Mouse (Mus musculus) neural tube, embryonic 10.5 days (tissue): ENCODE data around the gene Ddn.

Source experiments
- DNase-seq: peaks from one replicate; pipeline ENCODE4 v3.0.0-alpha.2; 2017; ENCODE audit warnings: low spot score; ENCODE audit errors: extremely low spot score

Ddn gene

DNA sequence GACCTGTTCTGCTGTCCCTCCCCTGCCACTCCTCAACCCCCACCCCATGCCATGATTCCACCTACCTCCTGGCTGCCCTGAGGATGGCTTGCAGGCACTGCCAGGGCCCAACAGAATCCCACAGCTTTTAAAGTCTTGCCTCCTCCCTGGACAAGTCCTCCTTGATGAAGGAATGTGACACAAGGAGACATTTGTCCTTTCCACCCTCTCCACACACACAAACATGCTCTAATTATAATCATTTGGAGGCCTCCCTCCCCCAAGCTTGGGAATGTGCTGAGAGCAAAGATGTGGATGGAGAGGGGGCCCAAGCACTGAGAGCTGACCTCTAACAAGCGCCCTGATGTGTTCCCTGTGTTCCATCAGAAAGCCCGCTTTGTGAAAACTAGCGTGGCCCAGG, at the start of gene Ddn:
Gene Ddn, minus strand, starts transcription at position 101 of the 400 bp plus-strand sequence.
- DNase-seq, result no peak

DNA sequence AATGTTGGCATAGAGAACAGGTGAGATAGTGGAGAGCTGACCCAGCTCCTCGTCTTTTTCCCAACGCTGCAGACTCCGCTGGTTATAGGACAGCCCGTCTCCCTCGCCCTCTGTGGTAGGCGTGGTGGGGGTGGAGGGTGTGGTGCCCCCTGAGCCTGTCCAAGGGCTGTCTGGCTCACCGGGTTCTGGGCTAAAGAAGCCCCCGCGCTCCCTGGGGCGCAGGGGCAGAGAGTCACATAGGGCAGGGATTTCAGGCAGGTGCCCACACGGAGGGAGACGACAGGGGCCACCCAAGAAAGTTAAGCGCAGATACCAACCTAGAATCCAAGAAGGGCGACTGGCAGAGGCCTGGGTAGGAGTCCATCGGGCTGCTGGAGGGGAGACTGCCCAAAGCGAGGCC, 44.9 kb upstream of the Ddn start:
- DNase-seq, result no peak

DNA sequence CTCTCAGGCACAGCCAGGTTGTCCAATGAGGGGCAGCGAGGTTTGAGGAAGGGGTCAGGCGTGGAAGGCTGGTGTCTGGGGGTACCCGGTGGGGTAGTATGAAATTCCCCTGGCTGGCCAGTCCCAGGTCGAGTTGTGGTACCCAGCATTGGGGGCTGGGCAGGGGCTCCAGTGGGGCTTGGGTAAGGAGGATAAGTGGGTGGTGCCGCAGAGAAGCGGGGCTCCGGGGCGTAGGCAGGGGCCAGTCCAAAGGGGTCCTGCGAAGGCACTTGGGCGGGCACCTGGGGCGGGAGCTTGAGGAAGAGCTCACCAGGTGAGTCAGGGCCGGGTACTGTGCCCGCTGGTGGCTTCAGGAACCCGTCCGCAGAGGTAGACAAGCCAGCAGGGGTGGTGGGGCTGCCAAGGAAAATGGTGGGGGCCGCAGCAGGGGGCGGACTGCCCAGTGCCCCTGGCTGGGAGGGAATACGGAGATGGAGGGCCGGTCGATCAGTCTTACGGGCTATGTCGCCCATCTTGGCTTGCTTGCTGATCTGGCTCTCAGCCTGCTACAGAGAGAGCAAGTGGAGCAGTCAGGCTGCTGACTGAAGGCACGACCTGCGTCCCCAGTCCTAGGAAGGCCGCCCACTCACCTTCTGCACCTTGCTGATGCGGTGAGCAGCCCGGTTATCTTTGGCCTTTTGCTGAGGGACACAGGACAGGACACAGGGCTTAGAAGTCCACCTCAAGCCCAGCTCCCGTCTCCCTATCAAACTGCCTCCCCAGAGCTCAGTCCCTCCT, 44.1 kb upstream of the Ddn start:
- DNase-seq, result no peak

DNA sequence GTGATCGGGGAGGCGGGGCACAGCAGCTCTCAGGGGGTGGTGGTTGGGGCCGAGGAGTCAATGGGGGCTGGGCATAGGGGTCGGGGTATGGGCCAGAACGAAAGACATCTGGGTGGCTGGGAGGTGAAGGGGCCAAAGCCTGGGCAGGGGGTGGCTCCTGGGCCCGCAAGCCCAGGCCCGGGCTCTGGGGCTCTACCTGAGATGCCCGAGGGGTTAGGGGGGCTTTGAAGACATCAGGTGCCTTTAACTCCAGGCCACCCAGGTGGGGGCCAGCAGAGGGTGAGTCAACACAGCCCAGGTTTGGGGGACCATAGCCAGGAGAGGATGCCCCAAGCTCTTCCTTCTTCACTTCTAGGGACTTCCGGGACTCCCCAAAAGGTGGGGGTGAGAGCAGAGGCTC, 43.4 kb upstream of the Ddn start:
- DNase-seq, result no peak

DNA sequence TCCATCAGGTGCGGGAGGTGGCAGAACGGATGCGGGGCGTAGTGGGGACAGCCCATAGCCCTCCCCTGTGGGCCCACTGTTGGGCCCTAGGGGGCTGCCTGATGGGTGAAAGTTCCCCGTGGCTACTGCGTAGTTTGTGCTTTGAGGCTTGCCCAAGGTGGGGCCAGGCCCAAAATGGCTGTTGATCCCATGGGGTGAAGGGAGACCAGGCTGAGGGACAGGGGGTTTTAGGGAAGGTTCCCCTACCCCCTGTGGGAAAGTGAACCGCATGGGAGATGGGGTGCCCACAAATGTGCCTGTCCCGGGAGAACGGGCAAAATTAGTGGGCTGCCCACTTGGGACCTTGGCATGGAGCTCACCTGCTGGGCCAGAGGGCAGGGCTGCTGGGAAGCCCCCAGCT, 42.8 kb upstream of the Ddn start:
- DNase-seq, result no peak

DNA sequence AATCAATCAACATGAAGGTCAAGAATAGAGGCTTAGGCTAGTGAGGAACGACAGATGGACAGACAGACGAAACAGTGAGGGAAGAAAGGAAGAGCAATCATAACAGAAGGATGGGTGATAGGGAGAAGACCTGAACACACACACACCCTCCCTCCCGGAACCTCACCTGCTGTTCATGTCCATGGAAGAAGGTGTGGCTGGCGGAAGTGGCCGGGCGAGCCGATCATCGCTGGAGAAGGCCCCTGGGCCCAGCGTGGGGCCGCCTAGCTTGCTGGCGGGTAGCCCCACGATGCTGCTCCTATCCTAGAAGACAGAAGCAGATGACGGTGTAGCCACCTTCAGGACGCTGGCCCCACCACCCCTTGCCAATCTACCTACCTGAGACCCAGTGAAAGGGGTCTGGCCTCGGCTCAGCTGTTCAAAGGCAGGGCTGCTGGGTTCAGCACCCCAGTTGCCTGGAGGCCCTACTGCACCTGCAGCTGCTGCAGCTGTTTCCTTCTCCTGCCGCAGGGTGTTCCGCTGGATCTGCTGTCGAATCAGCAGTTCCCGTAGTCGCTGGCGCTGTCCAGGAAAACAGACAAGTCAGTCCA, 42.0 kb upstream of the Ddn start:
- no peak for DNase-seq

DNA sequence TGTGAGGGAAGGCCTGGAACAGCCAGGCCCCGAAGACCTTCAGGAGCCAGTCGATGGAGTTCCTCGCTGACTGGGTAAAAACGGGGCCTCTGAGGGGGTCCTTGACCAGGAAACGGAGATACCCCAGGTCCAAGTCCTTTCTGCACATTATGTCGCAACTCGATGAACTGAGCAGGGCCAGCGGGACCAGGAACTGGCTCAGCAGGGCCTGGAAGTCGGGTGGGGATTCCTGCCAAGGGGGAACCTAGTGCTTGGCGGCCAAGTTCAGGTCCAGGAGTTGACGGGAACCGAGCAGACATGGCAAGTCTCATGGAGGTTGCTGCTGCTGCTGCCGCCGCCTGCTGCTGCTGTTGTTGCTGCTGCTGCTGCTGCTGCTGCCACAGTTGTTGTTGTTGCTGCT, 41.4 kb upstream of the Ddn start:
- DNase-seq, result no peak

DNA sequence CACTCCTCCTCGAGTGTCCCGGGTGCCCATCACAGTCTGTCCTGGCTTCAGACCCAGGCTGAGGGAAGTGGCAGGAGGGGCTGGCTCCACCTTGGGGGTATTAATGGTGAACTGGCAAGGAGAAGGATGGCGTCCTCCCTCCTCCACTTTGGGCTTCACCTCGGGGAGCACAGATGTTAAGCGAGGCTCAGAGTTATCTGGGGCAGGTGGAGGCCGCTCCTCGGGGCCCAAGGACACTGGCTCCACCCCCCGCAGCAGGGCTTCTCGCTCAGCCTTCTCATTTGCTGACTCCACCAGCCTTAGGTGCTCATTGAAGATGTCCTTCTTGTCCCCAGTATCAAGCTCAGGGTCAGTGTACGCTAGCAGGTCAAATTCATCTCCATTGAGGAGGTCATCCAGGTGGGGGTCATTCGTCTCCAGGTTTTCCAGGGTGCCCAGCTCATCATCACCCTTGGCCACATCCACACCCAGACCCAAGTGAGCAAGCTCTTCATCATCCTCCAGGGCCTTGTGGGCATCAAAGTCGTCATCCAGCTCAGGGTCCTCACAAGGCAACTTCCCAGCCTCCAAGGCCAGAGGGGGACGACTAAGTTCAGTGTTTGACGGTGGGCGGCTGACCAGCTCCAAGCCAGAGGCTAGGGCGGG, 40.8 kb upstream of the Ddn start:
- no peak for DNase-seq

DNA sequence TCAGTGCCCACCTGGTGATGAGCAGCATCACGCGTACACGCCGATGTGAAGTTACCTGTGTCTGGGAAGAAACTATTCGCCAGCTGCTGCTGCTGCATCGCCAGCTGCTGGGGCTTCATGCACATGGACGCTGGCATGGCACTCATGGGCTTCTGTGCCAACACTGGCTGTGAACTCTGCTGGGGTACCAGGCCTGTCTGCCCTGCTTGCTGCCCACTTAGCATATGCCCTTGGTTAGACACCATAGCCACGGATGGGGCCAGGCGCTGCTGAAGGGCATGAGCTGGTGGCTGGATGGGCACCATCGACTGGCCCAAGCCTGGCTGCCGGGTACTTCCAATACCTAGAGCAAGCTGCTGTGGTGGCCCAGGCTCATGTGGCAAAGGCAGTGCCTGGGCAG, 39.9 kb upstream of the Ddn start:
- DNase-seq, result no peak

DNA sequence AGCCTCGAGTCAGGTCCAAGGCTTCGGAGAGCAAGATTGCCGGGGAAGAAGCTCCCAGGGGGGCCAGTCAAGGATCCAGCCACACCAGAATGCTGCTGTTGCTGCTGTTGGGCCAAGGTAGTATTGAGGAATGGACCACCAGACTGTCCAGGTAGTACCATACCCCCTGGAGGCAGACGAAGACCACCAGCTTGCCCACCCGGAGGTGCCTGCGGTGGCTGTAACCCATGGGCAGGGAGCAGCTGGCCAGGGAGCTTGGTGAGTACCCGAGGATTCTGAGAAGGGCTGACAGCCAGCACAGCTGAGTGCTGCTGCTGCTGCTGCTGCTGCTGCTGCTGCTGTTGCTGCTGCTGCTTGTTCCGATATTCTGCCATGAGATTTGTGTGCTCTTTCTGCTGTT, 36.9 kb upstream of the Ddn start:
- no peak for DNase-seq

DNA sequence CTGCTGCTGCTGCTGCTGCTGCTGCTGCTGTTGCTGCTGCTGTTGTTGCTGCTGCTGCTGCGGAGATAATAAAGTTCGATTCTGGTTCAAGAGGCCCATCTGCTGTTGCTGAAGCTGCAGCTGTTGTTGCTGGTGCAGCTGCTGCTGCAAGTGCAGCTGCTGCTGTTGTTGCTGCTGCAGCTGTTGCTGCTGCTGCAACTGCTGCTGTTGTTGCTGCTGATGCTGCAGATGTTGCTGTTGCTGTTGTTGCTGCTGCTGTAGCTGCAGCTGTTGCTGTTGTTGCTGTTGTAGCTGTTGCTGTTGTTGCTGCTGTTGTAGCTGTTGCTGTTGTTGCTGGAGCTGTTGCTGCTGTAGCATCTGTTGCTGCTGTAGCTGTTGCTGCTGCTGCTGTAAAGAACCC, 35.9 kb upstream of the Ddn start:
- DNase-seq, result no peak

DNA sequence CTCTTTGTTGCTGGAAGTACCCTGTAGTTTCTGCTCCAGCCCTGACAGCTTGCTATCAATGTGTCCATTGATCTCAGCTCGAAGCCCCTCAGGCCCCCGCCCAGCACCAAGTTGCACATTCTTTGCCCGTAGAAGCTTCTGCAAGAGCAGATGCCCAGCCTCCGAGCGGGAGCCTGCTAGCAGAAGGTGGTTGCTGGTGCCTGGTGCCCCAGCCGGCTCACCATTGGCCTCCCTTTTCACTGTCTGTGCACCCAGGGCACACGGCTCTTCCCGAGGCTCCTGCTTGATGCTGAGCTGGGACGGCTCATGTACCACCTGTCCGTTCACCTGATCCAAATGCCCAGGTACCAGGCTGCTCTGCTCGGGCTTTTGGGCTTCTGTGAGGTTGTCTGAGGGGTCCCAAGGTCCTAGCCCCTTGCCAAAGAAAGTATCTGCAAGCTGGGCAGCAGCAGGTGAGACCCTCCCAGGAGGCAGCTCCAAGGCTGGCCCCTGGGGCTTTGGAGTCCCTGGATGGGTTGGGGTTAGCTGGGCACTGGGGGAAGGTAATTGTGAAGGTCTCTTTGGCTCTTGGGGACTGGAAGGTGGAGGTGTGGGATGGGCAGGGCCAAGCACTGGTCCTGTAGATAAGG, 34.4 kb upstream of the Ddn start:
- no peak for DNase-seq

DNA sequence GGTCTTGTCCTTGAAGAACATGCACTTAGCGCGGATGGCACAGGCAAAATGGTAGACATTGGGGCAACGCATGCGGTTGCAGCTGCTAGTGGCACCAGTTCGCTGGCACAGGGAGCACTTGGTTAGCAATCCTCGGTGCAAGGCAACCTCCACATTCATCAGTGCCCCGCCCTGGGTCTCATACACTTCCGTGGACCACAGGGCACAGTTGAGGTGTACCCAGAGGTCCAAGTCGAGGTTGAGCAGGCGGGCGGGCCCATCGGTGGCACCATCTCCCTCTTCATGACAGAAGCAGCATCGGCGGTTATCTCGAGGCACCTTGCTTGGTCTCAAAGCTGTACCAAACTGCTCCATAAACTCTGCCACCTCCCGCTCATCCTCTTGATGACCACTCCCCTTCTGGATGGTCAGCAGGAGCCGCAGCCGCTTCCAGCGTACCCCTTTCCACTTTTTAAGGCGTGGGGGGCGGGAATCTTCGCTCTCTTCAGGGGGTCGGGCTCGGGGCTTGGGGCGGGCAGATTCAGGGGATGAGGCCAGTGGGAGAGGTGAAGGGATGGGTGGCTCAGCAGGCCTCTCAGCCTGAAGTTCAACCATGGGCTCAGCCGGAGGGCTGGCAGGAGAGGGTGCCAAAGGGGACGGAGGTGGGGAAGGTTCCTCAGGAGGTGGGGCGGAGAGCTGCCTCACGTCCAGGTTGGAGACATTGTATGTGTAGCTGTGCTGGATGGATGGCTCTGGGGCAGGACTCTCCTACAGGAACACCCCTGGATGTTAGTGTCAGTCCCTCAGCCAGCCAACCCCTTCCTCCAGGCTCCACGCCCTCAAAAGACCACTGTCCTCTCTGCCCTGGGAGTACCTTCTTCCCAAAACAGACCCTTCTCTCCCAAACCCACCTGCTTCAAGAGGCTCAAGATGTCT, 30.6 kb upstream of the Ddn start:
- no peak for DNase-seq

DNA sequence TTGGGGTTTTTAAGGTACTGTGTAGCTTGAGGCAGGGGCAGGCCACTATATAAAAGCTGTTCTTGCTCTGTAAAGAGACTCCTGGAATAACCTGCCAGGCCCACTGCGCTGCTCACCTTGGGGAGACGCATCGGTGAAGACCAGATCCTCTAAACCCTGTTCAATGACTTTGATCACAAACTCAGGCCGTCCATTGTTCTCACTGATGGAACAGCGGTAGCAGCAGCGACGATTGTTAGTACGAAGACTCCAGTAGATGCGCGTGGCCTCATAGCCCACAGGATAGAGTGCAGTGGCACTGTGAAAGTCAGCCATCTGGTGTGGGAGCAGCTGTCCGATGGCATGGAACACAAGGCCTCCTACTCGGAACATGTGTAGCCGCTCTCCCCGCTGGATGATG, 29.9 kb upstream of the Ddn start:
- no peak for DNase-seq

DNA sequence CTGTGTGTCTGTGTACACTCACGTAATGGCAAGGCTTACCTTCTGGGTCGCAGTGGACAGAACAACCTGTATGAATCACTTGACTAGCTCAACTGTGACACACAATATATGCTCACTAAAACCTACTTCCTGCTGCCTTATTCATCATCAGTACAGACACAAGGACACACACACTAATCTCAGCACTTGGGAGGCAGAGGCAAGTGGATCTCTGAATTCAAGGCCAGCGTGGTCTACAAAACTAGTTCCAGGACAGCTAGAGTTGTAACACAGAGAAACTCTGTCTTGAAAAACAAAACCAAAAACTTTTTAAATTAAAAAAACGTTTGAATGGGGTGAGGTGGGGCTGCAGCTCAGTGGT, 28.4 kb upstream of the Ddn start:
- no peak for DNase-seq

DNA sequence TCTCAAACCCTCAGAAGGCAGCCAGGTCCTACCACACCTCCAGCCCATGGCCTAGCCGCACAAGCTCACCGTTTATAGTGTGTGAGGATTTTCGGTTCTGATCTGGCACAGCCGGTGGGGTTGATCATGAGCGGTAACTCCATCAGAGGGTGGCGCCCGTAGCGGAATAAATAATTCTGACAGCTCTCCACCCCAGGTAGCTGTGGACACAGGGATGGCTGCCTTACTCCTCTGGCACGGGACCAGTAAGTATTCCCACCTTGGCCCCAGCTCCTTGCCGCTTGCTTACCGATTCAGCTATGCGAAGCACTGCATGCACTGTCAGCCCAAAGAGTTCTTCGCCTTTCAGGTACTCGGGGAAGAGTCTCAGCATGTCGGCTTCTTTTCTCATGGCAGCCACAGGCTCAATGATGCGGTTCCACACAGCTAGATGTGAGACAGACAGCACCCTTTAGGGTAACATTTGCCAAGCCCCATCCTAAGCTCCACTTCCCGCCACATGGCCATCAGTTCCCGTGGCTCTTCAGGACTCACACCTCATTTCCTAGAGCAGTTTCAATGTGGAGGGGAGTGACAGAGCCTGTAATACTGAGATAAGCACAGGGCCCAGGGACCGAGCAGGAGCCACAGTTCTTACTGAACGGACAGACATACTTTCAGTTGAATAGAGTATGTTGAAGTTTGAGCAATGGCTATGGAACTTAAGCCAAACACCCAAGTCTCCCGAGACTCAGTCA, 27.9 kb upstream of the Ddn start:
- DNase-seq, result no peak

DNA sequence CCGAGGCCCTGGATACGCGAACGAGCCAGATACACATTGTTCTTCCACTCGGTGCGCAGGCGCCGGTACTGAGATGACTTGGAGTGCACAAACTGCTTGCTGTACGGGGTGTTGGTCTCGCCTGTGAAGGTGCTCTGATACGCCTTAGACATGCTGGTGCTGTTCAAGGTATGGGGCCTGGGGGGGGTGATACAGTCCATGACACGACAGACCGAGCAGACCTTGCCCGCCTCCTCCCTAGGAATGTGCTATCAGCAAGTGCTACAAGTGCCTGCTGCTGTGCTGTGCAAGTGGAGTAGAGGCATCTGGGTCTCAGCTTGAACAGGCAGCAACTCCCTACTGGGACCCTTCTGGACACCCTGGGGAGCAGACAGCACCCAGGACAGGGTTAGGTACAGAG, 26.0 kb upstream of the Ddn start:
- DNase-seq, result no peak

DNA sequence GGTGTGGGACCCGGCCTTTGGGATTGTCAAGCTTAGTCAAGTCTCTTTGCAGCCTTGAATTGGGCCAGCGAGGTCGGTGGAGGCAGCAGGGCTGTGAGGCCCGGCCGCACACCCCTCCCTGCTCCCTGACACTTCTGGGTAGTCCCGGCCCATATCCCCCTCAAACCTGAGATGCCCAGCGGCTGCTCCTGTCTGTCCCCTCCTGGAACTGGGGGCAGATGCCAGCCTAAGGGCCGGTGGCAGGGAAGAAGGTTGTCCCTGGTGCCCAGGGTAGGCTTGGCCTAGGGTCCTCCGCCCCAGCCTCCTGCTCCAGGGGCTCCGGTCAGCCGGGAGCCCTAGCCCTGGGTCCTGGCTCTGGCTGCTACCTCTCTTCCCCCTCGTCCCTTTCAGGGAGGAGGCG, 24.8 kb upstream of the Ddn start:
- no peak for DNase-seq

DNA sequence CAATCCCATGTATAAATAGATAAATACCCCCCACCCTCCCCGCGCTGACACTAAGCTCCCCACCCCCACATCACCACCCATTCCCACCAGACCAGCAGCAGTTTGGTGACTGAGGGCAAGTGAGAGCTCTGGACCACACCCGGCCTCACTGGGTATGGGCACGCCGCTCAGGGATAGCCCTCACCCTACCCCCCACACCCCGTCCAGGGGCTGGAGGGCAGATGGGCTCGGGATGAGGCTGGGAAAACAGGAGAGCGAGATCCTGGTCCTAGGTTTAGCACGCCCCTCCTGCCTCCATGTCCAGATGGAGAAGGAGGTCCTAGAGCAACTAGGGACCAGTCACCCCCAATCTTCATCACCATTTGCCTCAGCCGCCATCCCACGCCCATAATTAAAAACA, 24.0 kb upstream of the Ddn start:
- no peak for DNase-seq

DNA sequence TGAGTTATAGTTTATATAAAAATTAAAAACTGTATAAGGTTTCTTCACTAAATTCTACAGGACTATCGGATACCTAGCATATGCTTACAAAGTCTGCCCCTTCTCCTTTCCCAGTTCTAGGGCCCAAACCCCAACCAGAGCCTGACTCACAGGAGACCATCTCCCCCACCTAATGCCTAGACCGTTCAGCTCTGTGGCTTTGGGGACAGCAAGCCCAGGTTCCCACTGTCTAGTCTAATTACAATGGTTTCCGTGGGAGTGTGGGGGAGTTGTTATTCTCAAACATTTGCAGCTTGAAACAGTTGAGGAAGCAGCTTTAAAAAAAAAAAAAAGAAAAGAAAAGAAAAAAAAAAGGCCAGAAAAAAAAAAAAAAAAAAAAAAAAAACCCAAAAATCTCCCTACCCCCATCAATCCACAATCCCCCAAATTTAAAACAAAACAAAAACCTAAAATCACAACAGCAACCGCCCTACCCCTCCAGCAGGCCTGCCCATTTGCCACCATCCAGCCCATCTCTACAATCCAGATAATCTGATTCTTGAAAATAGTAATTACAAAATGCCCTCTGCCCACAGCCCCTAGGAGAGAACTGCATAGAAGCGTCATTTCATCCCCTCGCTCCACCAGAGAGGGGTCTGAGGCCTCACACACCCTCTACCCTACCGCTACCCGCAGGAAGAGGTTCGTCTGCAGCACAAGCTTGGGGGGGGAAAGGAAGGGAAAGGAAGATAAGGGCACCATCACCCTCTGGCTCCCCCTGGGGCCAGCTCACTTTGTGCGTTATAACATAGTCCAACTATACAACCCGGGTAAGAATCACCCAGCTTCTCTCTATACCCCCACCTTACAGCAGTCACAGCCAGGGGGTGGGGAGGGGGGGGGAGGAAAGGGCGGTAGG, 23.1 kb upstream of the Ddn start:
- DNase-seq, result no peak
